Mouse (Mus musculus): ENCODE data around the gene Gm38655.

DNA sequence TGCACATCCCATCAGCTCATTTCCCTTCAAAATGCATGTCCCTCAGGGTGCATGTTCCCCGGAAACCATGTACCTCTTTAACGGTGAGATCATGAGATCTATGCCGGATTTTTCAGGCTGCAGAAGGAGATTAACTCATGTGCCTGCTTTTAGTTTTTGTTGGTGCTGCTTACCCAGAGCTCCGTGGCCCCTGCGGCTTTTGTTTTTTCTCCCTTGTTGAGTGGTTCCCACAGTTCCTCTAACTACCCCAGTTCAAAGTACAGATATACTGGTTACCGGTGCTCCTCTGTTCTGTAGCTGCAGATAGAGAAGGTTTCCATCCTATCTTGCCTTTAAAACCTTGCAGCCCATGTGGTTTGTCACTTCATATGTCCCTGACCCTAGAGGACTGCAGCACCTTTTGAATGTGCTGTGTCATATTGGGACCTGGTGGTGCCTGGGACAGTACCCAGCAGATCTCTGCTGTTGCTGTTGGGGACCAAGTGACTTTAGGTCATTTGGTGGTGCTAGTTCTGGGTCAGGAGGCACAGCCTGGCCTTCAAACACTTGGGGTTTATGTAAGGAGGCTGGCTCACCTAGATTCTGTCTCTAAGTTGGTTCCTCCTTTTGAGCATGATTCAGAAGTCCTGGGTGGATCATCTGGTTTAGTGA lies 47.8 kb upstream of the Gm38655 start:
- TF ChIP-seq POLR2A (IDR thresholded peaks at IDR 0.05; ENCODE audit: insufficient read length, low read depth), result no peak
- no peak for TF ChIP-seq MAX (IDR thresholded peaks at IDR 0.05; ENCODE audit: low read depth)
- TF ChIP-seq POLR2AphosphoS2 (IDR thresholded peaks at IDR 0.05; ENCODE audit: insufficient read length, low read depth), result no peak
- TF ChIP-seq MYOG (IDR thresholded peaks at IDR 0.05; ENCODE audit: control insufficient read depth in 1 of 3, insufficient read depth in 1 of 3, insufficient read length in 2 of 3, low read depth in 2 of 3), result no peak
- TF ChIP-seq TCF12 (IDR thresholded peaks at IDR 0.05; ENCODE audit: insufficient read depth, poor library complexity, severe bottlenecking), result no peak
- TF ChIP-seq TCF3 (IDR thresholded peaks at IDR 0.05; ENCODE audit: insufficient read length, low read depth), result no peak
- TF ChIP-seq E2F4 (IDR thresholded peaks at IDR 0.05; ENCODE audit: insufficient read depth), result no peak
- TF ChIP-seq SRF (IDR thresholded peaks at IDR 0.05; ENCODE audit: control insufficient read depth, insufficient read length, low read depth), result no peak
- TF ChIP-seq MYOD1 (IDR thresholded peaks at IDR 0.05; ENCODE audit: control insufficient read depth in 1 of 3, insufficient read length in 2 of 3, low read depth in 2 of 3), result no peak
- TF ChIP-seq CEBPB (IDR thresholded peaks at IDR 0.05; ENCODE audit: insufficient read depth, poor library complexity, severe bottlenecking), result no peak
- no peak for TF ChIP-seq USF1 (IDR thresholded peaks at IDR 0.05; ENCODE audit: low read depth)
- no peak for TF ChIP-seq REST (IDR thresholded peaks at IDR 0.05; ENCODE audit: insufficient read depth, insufficient read length)
